12 mouse cellular contexts compared by ENCODE assay signal in the genomic region with DNA sequence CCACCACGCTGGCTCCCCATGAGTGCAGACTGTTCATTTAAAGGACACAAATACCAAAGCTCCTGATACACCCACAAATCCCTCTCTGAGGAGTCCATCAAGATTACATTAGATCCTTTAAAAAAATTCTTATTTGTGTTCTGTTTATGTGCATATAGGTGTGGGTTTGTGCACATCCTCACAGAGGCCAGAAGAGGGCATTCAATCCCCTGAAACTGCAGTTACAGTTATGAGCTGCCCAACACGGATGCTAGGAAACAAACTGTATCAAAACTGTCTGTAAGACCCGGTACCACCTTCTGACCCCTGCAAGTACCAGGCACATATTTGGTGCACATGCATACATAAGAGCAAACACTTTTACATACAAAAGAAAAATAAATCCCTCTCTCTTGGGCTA. TPM values are rescaled to one million over a fixed set of nuclear protein-coding genes. Genes with fewer than 3 reads are reported as not detected.
DNase-seq lines count a peak whose midpoint lies in the region; ATAC-seq and TF ChIP-seq lines count a peak whose summit lies in the region.
"Had no signal": no experiment of that assay in that cellular context is flagged by ENCODE, and none has a peak within 500 bp of the region (broad histone marks: within the 10 kb centered on the region; RNA-seq: fewer than 3 reads in every experiment).

No protein-coding gene starts in this region.

- H3K9me3 ChIP-seq in kidney, embryonic 15.5 days (replicated peaks): no peaks in the 10 kb centered on the region
- no peaks in the 10 kb centered on the region for H3K9me3 ChIP-seq in CH12.LX (replicated peaks; ENCODE audit: low read length)
- H3K9me3 ChIP-seq: embryonic facial prominence, embryonic 12.5 days; limb, embryonic 15.5 days; neural tube, embryonic 15.5 days had no signal

- 80% methylated on average over 3 of the region's 3 CpGs for WGBS in kidney, embryonic 15.5 days

- in situ Hi-C loops in CH12.LX (cut with MboI; ENCODE audit: low pct_ligation_motif_present, low pct_unique_long_range_greater_than_20kb, low sequenced_read_pairs): loop anchor here (10.0 kb wide), 1 partner anchor 166 kb away; no protein-coding TSS in a partner anchor

- no peak overlapping the region for H3K9ac ChIP-seq in kidney, embryonic 15.5 days
- no peak overlapping the region for H3K9ac ChIP-seq in CH12.LX (ENCODE audit: insufficient read depth, low read depth)
- H3K9ac ChIP-seq: embryonic facial prominence, embryonic 12.5 days; limb, embryonic 15.5 days; neural tube, embryonic 15.5 days had no signal

- no peak for DNase-seq in kidney, adult 8-10 months
- peak; percentile 73 for DNase-seq in 416B (ENCODE audit: low read depth)
- peak; percentile 62 for DNase-seq in CH12.LX (ENCODE audit: extremely low read depth)
- DNase-seq in thymus, postnatal 36 days: no peak
- DNase-seq in adrenal gland, postnatal 10 days: no peak
- no peak for DNase-seq in heart, adult 18-20 months

- H3K4me3 ChIP-seq in kidney, embryonic 15.5 days (replicated peaks): no peak overlapping the region
- H3K4me3 ChIP-seq in CH12.LX (replicated peaks in 1 of 3; ENCODE audit: low read depth in 2 of 3, low read length in 2 of 3, poor library complexity in 1 of 3): no peak overlapping the region
- H3K4me3 ChIP-seq: embryonic facial prominence, embryonic 12.5 days; limb, embryonic 15.5 days; neural tube, embryonic 15.5 days had no signal

- peak; percentile 18 to 90; a peak in 3 of 4 replicates for TF ChIP-seq CTCF in CH12.LX (conservative IDR thresholded peaks at IDR 0.05 in 1 of 2, IDR thresholded peaks at IDR 0.05 in 1 of 2; ENCODE audit: low read depth in 2 of 2, low read length in 2 of 2)

- H3K4me1 ChIP-seq in kidney, embryonic 15.5 days: peaks cover 20% of the 10 kb centered on the region
- H3K4me1 ChIP-seq in CH12.LX (ENCODE audit: control insufficient read depth in 1 of 2, insufficient read depth in 2 of 2): peaks cover 9 to 44% of the 10 kb centered on the region in 2 experiments
- H3K4me1 ChIP-seq: neural tube, embryonic 15.5 days had no signal

- H3K36me3 ChIP-seq in kidney, embryonic 15.5 days: no peaks in the 10 kb centered on the region
- no peaks in the 10 kb centered on the region for H3K36me3 ChIP-seq in CH12.LX (replicated peaks in 1 of 2; ENCODE audit: control insufficient read depth in 1 of 2, insufficient read depth in 1 of 2, low read length in 1 of 2)
- H3K36me3 ChIP-seq: embryonic facial prominence, embryonic 12.5 days; limb, embryonic 15.5 days had no signal

- TF ChIP-seq EP300 in CH12.LX (IDR thresholded peaks at IDR 0.05; ENCODE audit: low read length): no peak

- TF ChIP-seq RAD21 in CH12.LX (IDR thresholded peaks at IDR 0.05; ENCODE audit: low read depth, low read length): peak; percentile 91

- no peak for TF ChIP-seq POLR2A in CH12.LX (IDR thresholded peaks at IDR 0.05; ENCODE audit: low read depth, low read length)

- peak overlapping the region; percentile 92; the same call in 1 of the 2 replicates for H3K27ac ChIP-seq in kidney, embryonic 15.5 days
- H3K27ac ChIP-seq in CH12.LX (ENCODE audit: insufficient read depth, low read depth): no peak overlapping the region
- H3K27ac ChIP-seq: embryonic facial prominence, embryonic 12.5 days; limb, embryonic 15.5 days; neural tube, embryonic 15.5 days had no signal

- dilution Hi-C loops in CH12.LX (cut with MboI; ENCODE audit: extremely low pct_ligation_motif_present, extremely low pct_unique_long_range_greater_than_20kb, low sequenced_read_pairs): loop anchor here (10.0 kb wide), 1 partner anchor 46 kb away; no protein-coding TSS in a partner anchor

- no peak for ATAC-seq in kidney, embryonic 15.5 days (replicated peaks; ENCODE audit: low FRiP score)
- ATAC-seq in common myeloid progenitor, adult 5-6 weeks (replicated peaks; ENCODE audit: low read depth, poor library complexity, severe bottlenecking): peak; percentile 45; the same call in 1 of the 2 replicates

- H3K4me2 ChIP-seq in kidney, embryonic 15.5 days: no peak overlapping the region
- H3K4me2 ChIP-seq in CH12.LX (ENCODE audit: insufficient read depth, low read depth, poor library complexity, severe bottlenecking): no peak overlapping the region
- H3K4me2 ChIP-seq: embryonic facial prominence, embryonic 12.5 days; limb, embryonic 15.5 days; midbrain, embryonic 11.5 days; neural tube, embryonic 15.5 days had no signal

- H3K79me2 ChIP-seq in CH12.LX (replicated peaks; ENCODE audit: control insufficient read depth, extremely low read depth, insufficient read depth, poor library complexity, severe bottlenecking): no peaks in the 10 kb centered on the region

- H3K27me3 ChIP-seq in kidney, embryonic 15.5 days: no peaks in the 10 kb centered on the region
- no peaks in the 10 kb centered on the region for H3K27me3 ChIP-seq in CH12.LX (replicated peaks)
- H3K27me3 ChIP-seq: embryonic facial prominence, embryonic 12.5 days; limb, embryonic 15.5 days; neural tube, embryonic 15.5 days had no signal

TF ChIP-seq in CH12.LX, 34 proteins besides CTCF, POLR2A, EP300 and RAD21:
- TF ChIP-seq TBP (conservative IDR thresholded peaks at IDR 0.05; ENCODE audit: low read depth, low read length) (no peak), MAFK (IDR thresholded peaks at IDR 0.05; ENCODE audit: insufficient replicate concordance, low read length) (no peak), CHD1 (IDR thresholded peaks at IDR 0.05; ENCODE audit: low read depth, low read length) (no peak), MXI1 (IDR thresholded peaks at IDR 0.05; ENCODE audit: low read depth, low read length) (no peak), TCF12 (IDR thresholded peaks at IDR 0.05; ENCODE audit: low read depth, low read length) (no peak), POLR2AphosphoS2 (IDR thresholded peaks at IDR 0.05; ENCODE audit: low read depth, low read length) (no peak), ZMIZ1 (IDR thresholded peaks at IDR 0.05; ENCODE audit: low read depth, low read length) (no peak), E2F4 (IDR thresholded peaks at IDR 0.05; ENCODE audit: insufficient replicate concordance, low read depth, low read length) (no peak), NELFE (IDR thresholded peaks at IDR 0.05; ENCODE audit: low read depth, low read length) (0 out of 2 replicates have a peak, but pooled peaks have one; percentile 12), MAZ (IDR thresholded peaks at IDR 0.05; ENCODE audit: low read depth, low read length) (0 out of 2 replicates have a peak, but pooled peaks have one; percentile 29), MYC (IDR thresholded peaks at IDR 0.05; ENCODE audit: low read depth, low read length) (0 out of 2 replicates have a peak, but pooled peaks have one; percentile 59), ELF1 (IDR thresholded peaks at IDR 0.05; ENCODE audit: low read depth, low read length) (no peak), SMC3 (IDR thresholded peaks at IDR 0.05; ENCODE audit: low read depth, low read length) (peak; percentile 96), UBTF (IDR thresholded peaks at IDR 0.05; ENCODE audit: low read depth, low read length) (no peak), MAX (IDR thresholded peaks at IDR 0.05; ENCODE audit: low read length) (no peak), BHLHE40 (IDR thresholded peaks at IDR 0.05; ENCODE audit: low read depth, low read length) (no peak), SIN3A (IDR thresholded peaks at IDR 0.05; ENCODE audit: low read length) (no peak), RCOR1 (conservative IDR thresholded peaks at IDR 0.05; ENCODE audit: low read depth, low read length) (no peak), USF2 (conservative IDR thresholded peaks at IDR 0.05; ENCODE audit: low read depth, low read length) (no peak), CHD2 (IDR thresholded peaks at IDR 0.05; ENCODE audit: low read length) (no peak), NRF1 (IDR thresholded peaks at IDR 0.05; ENCODE audit: low read depth, low read length) (no peak), MEF2A (IDR thresholded peaks at IDR 0.05; ENCODE audit: borderline replicate concordance, low read depth, low read length) (0 out of 2 replicates have a peak, but pooled peaks have one; percentile 9), JUND (conservative IDR thresholded peaks at IDR 0.05; ENCODE audit: low read depth, low read length) (no peak), GABPA (IDR thresholded peaks at IDR 0.05; ENCODE audit: insufficient replicate concordance, low read depth, low read length) (no peak), HCFC1 (IDR thresholded peaks at IDR 0.05; ENCODE audit: low read depth, low read length) (no peak), IRF4 (IDR thresholded peaks at IDR 0.05; ENCODE audit: low read depth, low read length) (peak; percentile 40; the same call in 1 of the 2 replicates), ZKSCAN1 (IDR thresholded peaks at IDR 0.05; ENCODE audit: borderline replicate concordance, low read depth, low read length) (no peak), ETS1 (conservative IDR thresholded peaks at IDR 0.05; ENCODE audit: low read depth, low read length) (no peak), PAX5 (IDR thresholded peaks at IDR 0.05; ENCODE audit: low read length) (no peak), ZC3H11A (IDR thresholded peaks at IDR 0.05; ENCODE audit: low read depth, low read length) (peak; percentile 93)

RNA-seq across cellular contexts. Expression of a gene that starts 37.7 kb away (rescaled TPM):
- 9.6 and 9.7 TPM in 2 replicates for polyA plus RNA-seq in kidney, embryonic 15.5 days (2015; fragmentation: Nextera tagmentation; extraction: Ambion mirVana)
- total RNA-seq in CH12.LX (2012; rRNA removed) (41.6 and 49.7 TPM in 2 replicates), CH12.LX (2014; rRNA removed) (11.3 and 13.2 TPM in 2 replicates)
- polyA plus RNA-seq in CH12.LX (2012; ENCODE audit: insufficient read length, low read depth): 26.6 and 27.2 TPM in 2 replicates
- total RNA-seq in common myeloid progenitor, adult 5-6 weeks (2017): 1.5 and 1.9 TPM in 2 replicates
- total RNA-seq in adrenal gland, postnatal 10 days (2021): 1 to 10 TPM; 5.1 to 5.9 TPM
- total RNA-seq in heart, adult 18-20 months (2021): under 1 TPM; 0.15 to 0.36 TPM

Comparison
In these comparisons a context has a peak if more than half of its experiments do, and no peak if none do; other contexts are left out.
1. DNase-seq: peak in 416B (single experiment) and CH12.LX (single experiment); none in kidney, adult 8-10 months (0 of 2), thymus, postnatal 36 days (0 of 2), adrenal gland, postnatal 10 days (single experiment) and heart, adult 18-20 months (0 of 2).